Mouse (Mus musculus) erythroblast, embryonic 14.5 days (primary cell): ENCODE measurements around the gene Tmem255b.

Source experiments
- GATA1 ChIP-seq: IDR thresholded peaks from 2 replicates; pipeline ENCODE4 v1.6.1; 2012; ENCODE audit warnings: low read length, inconsistent platforms, mixed read lengths
- TAL1 ChIP-seq: IDR thresholded peaks from 3 replicates; pipeline ENCODE4 v1.6.1; 2012; ENCODE audit warnings: low read length, inconsistent platforms, mixed read lengths

DNA sequence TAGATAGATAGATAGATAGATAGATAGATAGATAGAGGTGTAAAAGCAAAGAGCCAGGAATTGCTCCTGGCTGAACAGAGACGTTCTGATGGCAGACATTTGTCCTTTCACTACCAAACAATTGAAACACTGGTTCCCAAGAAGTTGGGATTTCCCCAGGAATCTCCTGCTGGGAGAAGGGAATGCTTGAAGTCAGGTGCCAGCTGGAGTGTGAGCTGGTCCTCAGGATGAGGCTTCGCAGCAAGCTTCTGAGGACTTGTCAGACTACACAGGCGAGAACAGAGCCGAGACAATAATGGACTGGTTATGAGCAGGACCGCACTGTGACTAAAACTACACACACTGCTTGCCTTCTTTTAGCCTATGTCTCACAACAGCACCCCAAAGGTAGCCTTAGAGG, 77.0 kb downstream of the Tmem255b start:
- TF ChIP-seq TAL1 (no peak), GATA1 (no peak)
